Mouse (Mus musculus): ENCODE results near the gene Rusc2.

Rusc2 gene

DNA sequence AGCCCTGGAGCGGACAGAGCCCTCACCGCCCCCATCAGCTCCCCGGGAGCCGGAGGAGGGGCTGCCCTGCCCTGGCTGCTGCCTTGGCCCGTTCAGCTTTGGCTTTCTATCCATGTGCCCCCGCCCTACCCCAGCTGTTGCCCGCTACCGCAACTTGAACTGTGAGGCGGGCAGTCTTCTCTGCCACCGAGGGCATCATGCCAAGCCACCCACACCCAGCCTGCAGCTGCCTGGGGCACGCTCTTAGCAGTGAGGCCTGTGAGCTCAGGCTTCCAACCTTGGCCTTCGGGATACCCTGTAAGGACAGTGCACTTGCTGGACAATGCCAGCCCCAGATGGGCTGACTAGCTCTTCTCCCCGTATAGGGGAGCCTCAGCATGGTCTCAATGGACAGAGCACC, 65.5 kb downstream of the Rusc2 start:
- DNase-seq = no peak

DNA sequence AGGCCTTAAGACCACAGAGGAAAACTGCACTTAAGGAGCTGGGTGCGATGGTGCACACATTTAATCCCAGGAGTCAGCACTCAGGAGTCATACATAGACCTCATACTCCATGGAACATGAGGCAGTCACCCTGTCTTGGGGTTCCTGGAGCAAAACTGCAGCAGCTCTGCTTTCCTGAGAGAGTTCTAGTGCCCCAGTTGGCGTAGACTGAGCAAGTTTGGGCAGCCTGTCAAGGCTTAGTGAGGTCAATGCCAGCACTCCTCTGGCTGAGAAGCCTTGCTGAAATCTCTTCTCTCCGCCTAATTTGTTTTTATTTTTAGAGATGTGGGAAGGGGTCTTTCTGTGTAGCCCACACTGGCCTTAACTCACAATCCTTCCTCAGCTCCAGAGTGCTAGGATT, 66.8 kb downstream of the Rusc2 start:
- no peak for DNase-seq

GRCm38 (mm10) chr4:43452315-43452714, 70.5 kb downstream of the Rusc2 start:
- no peak for DNase-seq

DNA sequence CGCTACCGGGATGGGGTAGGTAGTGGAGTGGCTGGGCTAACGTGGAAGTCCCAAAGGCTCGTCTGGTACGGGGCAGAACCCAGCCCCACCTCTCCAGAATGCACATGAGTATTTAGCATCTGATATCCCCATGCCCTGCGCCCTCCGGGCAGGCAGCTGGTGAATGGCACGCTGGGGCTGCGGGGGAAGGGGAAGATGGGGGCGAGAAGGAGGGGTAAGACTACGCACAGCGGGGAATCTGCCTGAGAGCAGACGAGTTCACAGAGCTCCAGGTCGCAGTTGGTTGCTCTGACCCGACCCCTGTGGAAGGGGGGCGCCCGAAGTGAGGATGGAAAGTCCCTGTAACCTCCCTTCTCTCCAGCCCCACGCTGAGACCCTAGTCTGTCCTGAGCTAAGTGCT, 71.6 kb downstream of the Rusc2 start:
- no peak for DNase-seq

GRCm38 (mm10) chr4:43454041-43454836, 72.5 kb downstream of the Rusc2 start, which contains the start of gene Cd72:
Gene Cd72, minus strand, starts transcription at chr4:43454628.
- DNase-seq = no peak

DNA sequence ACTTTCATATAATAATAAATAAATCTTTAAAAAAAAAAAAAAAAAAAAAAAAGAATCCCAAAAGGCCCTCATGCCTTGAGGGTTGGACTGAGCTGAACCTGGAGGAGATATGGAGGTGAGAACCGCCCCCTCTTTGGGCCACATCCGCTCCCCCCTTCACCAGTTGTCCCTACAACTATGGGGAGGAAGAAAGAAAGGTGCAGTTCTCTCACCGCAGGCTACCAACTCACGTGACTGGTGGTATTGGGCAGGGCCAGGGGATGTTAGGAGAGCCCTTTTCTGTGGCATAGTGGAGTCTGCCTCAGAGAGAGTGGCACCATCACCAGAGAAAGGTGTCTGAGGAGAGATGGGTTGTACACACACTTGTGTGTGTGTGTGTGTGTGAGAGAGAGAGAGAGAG, 74.7 kb downstream of the Rusc2 start:
- DNase-seq = no peak

DNA sequence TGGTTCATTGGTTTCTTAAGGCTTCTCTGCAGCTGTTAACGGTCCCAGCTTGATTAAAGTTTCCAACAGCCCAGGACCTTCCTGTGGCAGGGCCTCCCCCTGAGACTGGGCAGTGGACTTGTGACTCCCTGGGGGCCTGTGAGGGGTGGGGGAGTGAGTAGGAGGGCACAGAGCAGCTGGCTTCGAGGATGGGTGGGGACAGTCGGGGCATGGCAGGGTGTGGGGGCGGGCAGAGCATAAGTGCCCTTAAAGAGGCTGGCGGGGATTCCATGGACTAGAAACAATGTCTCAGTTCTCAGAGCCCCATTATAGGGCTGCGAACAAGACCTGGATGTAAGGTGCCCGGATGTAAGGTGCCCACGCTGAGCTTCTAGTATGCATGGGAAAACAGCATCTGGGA, 75.3 kb downstream of the Rusc2 start:
- no peak for DNase-seq

GRCm38 (mm10) chr4:43463102-43463501, 81.3 kb downstream of the Rusc2 start:
- no peak for DNase-seq

GRCm38 (mm10) chr4:43465935-43466334, 84.2 kb downstream of the Rusc2 start:
- no peak for DNase-seq

DNA sequence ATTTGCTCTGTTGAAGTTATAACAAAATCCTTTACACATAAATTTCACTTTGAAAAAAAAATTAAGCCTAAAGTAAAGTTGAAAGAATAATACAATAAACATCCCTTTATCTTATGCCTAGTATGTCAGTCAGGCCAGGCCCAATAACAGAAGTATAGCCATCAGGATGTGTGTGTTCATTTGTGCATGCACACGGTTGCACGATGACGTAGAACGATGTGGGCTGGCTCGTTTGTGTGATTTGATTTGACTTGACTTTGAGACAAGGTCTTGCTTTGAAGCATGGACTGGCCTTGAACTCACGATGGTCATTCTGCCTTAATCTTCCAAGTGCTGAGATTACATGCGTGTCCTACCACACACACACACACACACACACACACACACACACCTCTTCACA, 85.1 kb downstream of the Rusc2 start:
- no peak for DNase-seq

GRCm38 (mm10) chr4:43470301-43470700, 88.5 kb downstream of the Rusc2 start:
- DNase-seq = no peak

DNA sequence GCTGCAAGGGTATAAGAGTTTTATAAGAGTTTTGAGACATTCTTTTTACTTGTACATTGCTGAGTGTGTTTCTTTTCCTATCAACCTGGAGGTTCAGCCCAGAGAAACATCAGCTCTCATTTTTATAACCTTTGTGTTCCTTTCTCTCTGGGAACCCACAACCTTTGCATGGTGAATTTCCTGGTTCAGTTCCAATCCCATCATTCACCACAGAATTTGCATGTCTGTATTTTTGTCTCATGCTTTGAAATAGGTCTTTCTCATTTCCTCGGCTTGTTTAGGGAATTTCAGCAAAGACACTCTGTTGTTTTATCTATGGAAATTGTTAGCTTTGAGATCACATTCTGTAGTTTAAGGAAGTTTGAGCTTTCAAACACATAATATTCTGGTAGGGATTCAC, 91.9 kb downstream of the Rusc2 start:
- DNase-seq = no peak

DNA sequence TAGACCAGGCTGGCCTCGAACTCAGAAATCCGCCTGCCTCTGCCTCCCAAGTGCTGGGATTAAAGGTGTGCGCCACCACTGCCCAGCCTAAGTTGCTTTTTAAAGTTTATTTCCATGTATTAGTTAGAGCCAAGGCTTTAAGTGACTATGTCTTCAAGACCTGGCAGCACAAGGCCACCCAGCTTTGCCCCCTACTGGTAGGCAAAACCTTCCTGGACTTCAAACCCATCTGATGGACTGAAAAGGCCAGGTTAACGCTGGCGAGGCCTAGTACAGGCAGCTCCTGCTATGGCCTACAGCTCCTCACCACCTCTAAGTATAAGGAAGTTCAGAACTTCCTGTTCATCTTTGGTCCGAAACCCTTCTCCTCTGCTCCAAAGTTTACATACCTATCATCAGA, 94.8 kb downstream of the Rusc2 start:
- no peak for DNase-seq

Data from kidney, postnatal 14 days (tissue).